Mouse (Mus musculus) left cerebral cortex, adult 2 months (tissue): ENCODE measurements at regions not wholly inside any gene's neighbourhood (a gene's known extent, or its start where the extent isn't known, plus 50 kb on each side); places are given as distances from the start of the nearest gene placed in this dataset.
A peak's percentile ranks its signal among the peaks of the same experiment; 100 is the strongest.

Experiments
- DNase-seq, 2 experiments: peaks; one replicate each; pipeline ENCODE4 v3.0.0; 2021 to 2022; ENCODE audit warnings: low spot score in 2 of 2, mixed read lengths in 1 of 2; ENCODE audit errors: extremely low spot score in 1 of 2
- H3K27ac ChIP-seq: fragments of 200-600 bp; 2 replicates; pipeline ENCODE4 v1.8.1; 2022
- H3K4me3 ChIP-seq: fragments of 200-600 bp; 2 replicates; pipeline ENCODE4 v1.8.1; 2022
- CTCF ChIP-seq: fragments of 200-600 bp; IDR thresholded peaks from 2 replicates; pipeline ENCODE4 v1.8.1; 2022; ENCODE audit warnings: antibody characterized with exemption, mild to moderate bottlenecking, moderate library complexity
- intact Hi-C: fragments of 180-260 bp; cut with DNase I; formaldehyde crosslinking; loops from one replicate; pipeline ENCODE4 v1.15.1; 2025

GRCm38 (mm10) chr1:35388181-35388580, 538.4 kb downstream of the Plekhb2 start:
- intact Hi-C loops: loop anchor here (5.0 kb wide), 2 partner anchors 679 to 744 kb away; partner anchors contain the start of gene Hs6st1
- no peak overlapping the region for H3K4me3 ChIP-seq
- H3K27ac ChIP-seq: no peak overlapping the region
- peak; percentile 34 to 58 for DNase-seq
- TF ChIP-seq CTCF: peak; percentile 66

DNA sequence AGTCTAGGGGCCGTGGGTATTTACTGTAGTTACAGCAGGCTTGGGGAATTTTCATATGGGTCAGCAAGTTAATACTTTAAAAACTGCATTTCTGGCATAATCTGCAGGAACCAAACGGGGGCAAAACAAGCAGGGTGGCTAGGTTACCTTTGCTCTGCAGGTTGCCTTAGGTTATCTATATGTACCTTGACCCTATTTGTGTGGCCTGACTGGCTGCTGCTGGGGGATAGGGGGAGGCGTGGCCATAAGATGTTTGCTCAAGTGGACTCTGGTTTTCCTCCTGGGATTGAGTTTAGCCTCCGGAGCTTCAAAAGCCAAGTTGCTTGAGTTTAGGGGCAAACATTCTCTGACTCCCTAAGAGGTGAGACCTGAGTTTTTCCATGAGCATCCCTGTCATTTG, 540.6 kb downstream of the Plekhb2 start:
- no peak for TF ChIP-seq CTCF
- Histone ChIP-seq H3K27ac (no peak overlapping the region), H3K4me3 (no peak overlapping the region)
- no peak for DNase-seq
- intact Hi-C loops: loop anchor here (5.0 kb wide), 1 partner anchor 72 kb away; no protein-coding TSS in a partner anchor

- H3K4me3 ChIP-seq: no peak overlapping the region
- no peak for DNase-seq
- no peak overlapping the region for H3K27ac ChIP-seq
- no peak for TF ChIP-seq CTCF
- intact Hi-C loops: loop anchor here (5.0 kb wide), 1 partner anchor 71 kb away; no protein-coding TSS in a partner anchor
These were observed 541.2 kb downstream of the Plekhb2 start for GRCm38 (mm10) chr1:35390858-35391586.

- intact Hi-C loops: loop anchor here (5.0 kb wide), 1 partner anchor 69 kb away; no protein-coding TSS in a partner anchor
- DNase-seq: no peak
- TF ChIP-seq CTCF: no peak
- Histone ChIP-seq H3K4me3 (no peak overlapping the region), H3K27ac (no peak overlapping the region)
These were observed 543.9 kb downstream of the Plekhb2 start for GRCm38 (mm10) chr1:35393550-35394118.

GRCm38 (mm10) chr1:35400674-35401359, 551.0 kb downstream of the Plekhb2 start:
- intact Hi-C loops: no loop called here
- Histone ChIP-seq H3K27ac (no peak overlapping the region), H3K4me3 (no peak overlapping the region)
- DNase-seq: no peak
- no peak for TF ChIP-seq CTCF

DNA sequence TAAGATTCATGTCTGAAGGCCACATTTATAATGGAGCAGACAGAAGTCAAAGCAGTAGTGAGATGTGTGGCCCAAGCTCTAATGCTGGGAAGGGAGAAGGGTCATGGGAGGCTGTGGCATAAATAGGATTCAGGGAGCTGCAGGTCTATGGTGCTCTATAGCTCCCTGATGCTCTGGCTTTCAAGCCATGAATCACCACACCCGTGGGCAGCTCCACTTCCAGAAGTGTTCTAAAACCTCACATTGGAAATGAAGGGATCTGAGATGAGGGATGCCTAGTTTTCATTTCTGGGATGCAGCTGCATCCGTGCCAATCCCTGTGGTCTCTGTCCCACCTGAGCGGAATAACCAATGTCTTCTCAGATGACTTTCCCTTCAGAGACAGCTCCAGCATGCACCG, 553.2 kb downstream of the Plekhb2 start:
- H3K27ac ChIP-seq: no peak overlapping the region; the same call in 1 of the 2 replicates
- intact Hi-C loops: no loop called here
- no peak for TF ChIP-seq CTCF
- no peak overlapping the region for H3K4me3 ChIP-seq
- DNase-seq: no peak

- intact Hi-C loops: no loop called here
- DNase-seq: no peak
- TF ChIP-seq CTCF: no peak
- Histone ChIP-seq H3K27ac (no peak overlapping the region), H3K4me3 (no peak overlapping the region)
These were observed 555.6 kb downstream of the Plekhb2 start for GRCm38 (mm10) chr1:35405418-35405817.

DNA sequence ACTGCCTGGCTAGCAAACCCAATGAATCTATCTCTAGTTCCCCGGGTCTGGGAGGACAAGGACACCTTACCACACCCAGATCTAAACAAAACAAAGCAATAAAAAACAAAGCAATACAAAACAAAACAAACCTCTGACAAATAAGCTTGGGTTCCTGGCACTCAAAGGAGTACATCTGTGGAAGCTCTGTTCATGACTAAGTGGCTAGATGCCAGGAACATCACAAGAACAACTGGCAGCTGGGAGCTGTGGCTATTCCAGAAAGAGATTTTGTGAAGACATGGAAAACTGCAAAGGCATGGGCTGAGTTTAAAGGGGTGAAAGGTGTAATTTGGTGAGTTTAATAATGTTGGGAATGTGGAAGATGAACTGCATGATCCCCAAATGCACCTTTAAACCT, 565.9 kb downstream of the Plekhb2 start:
- no peak for DNase-seq
- intact Hi-C loops: no loop called here
- no peak overlapping the region for H3K27ac ChIP-seq
- no peak overlapping the region for H3K4me3 ChIP-seq
- no peak for TF ChIP-seq CTCF

GRCm38 (mm10) chr1:35428126-35428840, 578.5 kb downstream of the Plekhb2 start:
- intact Hi-C loops: loop anchor here (5.0 kb wide), 1 partner anchor 226 kb away; no protein-coding TSS in a partner anchor
- Histone ChIP-seq H3K27ac (no peak overlapping the region), H3K4me3 (no peak overlapping the region)
- no peak for TF ChIP-seq CTCF
- no peak for DNase-seq

- TF ChIP-seq CTCF: no peak
- intact Hi-C loops: loop anchor here (5.0 kb wide), 1 partner anchor 227 kb away; no protein-coding TSS in a partner anchor
- no peak for DNase-seq
- H3K27ac ChIP-seq: no peak overlapping the region
- no peak overlapping the region for H3K4me3 ChIP-seq
These were observed 579.7 kb downstream of the Plekhb2 start for GRCm38 (mm10) chr1:35429471-35429870.

GRCm38 (mm10) chr1:35435721-35436120, 585.9 kb downstream of the Plekhb2 start:
- H3K27ac ChIP-seq: no peak overlapping the region
- no peak overlapping the region for H3K4me3 ChIP-seq
- TF ChIP-seq CTCF: no peak
- intact Hi-C loops: no loop called here
- DNase-seq: no peak
